Mouse (Mus musculus) hindbrain, embryonic 10.5 days (tissue): ENCODE measurements around the gene Cyth3. TPM values are rescaled to one million over a fixed set of nuclear protein-coding genes. Genes with fewer than 3 reads are reported as not detected.

Experiments used
- DNase-seq: peaks from one replicate; pipeline ENCODE4 v3.0.0-alpha.2; 2017; ENCODE audit warnings: low spot score
- H3K27ac ChIP-seq: fragments of 300-500 bp; sonication (generic); 2 replicates; pipeline ENCODE4 v1.5.1; 2016; ENCODE audit warnings: mild to moderate bottlenecking, moderate library complexity
- H3K27me3 ChIP-seq: fragments of 300-500 bp; sonication (generic); 2 replicates; pipeline ENCODE4 v1.6.1; 2016; ENCODE audit warnings: mild to moderate bottlenecking; ENCODE audit not compliant: poor library complexity, insufficient read depth, severe bottlenecking
- H3K36me3 ChIP-seq: fragments of 300-500 bp; sonication (generic); 2 replicates; pipeline ENCODE4 v1.6.1; 2016; ENCODE audit warnings: mild to moderate bottlenecking, moderate library complexity
- H3K4me1 ChIP-seq: fragments of 300-500 bp; sonication (generic); replicated peaks from 2 replicates; pipeline ENCODE4 v1.6.1; 2016; ENCODE audit warnings: mild to moderate bottlenecking
- H3K4me3 ChIP-seq: fragments of 300-500 bp; sonication (generic); 2 replicates; pipeline ENCODE4 v1.5.1; 2016; ENCODE audit warnings: mild to moderate bottlenecking, moderate library complexity
- H3K9me3 ChIP-seq: fragments of 300-500 bp; sonication (generic); 2 replicates; pipeline ENCODE4 v1.6.1; 2016; ENCODE audit warnings: mild to moderate bottlenecking, moderate library complexity
- WGBS: fragments of 180-500 bp; shearing (Covaris S2); methylation state at CpG from one replicate; pipeline ENCODE4 v1.1.7; 2016; 5-methylcytosine and 5-hydroxymethylcytosine counted together
- polyA plus RNA-seq: library from polyadenylated mRNA; unstranded; fragments of >200 nt; fragmentation: Nextera tagmentation; extraction: Ambion mirVana; gene quantifications from 2 replicates; pipeline ENCODE4 v1.2.1, GENCODE M21; 2016

Gene Cyth3
- polyA plus RNA-seq, 1 experiment from 2014 or later = 36.4 TPM

GRCm38 (mm10) chr5:143666015-143666414, 43.8 kb downstream of the Cyth3 start:
- no peak overlapping the region for H3K4me3 ChIP-seq
- peaks cover 5% of the 10 kb centered on the region; the same call in 1 of the 2 replicates for H3K4me1 ChIP-seq
- DNase-seq = no peak
- H3K27ac ChIP-seq = no peak overlapping the region
- WGBS = 96% methylated on average over 1 of the region's 1 CpGs
- H3K36me3 ChIP-seq = no peaks in the 10 kb centered on the region
- no peaks in the 10 kb centered on the region for H3K27me3 ChIP-seq
- H3K9me3 ChIP-seq = no peaks in the 10 kb centered on the region

DNA sequence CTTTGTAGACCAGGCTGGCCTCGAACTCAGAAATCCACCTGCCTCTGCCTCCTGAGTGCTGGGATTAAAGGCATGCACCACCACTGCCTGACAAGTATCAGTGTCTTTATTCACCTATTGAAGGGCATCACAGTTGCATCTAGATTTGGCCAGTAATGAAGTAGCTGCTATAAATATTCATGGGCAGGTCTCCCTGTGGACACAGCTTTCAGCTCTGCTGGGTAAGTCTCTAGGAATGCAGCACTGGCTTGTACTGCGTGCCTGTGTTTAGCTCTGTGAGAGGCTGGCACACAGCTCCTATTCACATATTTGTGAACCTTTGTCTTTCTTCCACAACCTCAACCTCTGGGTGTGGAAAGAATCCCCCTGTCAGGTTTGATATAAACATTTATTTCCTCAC, 46.6 kb downstream of the Cyth3 start:
- H3K27me3 ChIP-seq = no peaks in the 10 kb centered on the region

DNA sequence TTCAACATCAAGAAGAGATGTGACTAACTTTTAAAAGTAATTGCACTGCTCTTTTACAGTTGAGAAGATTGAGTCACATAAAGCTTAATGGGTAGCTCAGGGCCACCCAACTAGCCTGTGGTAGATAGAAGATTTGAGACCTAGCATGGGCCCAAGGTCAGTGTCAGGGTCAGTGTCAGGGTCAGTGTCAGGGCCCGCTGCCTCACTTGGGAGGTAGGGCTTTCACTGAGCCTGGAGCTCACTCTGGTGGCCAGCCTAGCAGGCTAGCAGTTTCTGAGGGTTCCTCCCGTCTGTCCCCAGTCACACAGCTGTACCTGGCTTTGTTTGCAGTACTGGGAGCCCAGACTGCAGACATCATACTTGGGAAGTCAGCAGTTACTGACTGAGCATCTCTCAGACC, 47.1 kb downstream of the Cyth3 start:
- peaks cover 5% of the 10 kb centered on the region; the same call in 1 of the 2 replicates for H3K4me1 ChIP-seq
- 44% methylated on average over 2 of the region's 2 CpGs for WGBS

More for the DNA sequence above, 46.6 kb downstream of the Cyth3 start:
- 61% methylated on average over 2 of the region's 2 CpGs for WGBS
- Histone ChIP-seq H3K9me3 (no peaks in the 10 kb centered on the region), H3K27ac (no peak overlapping the region), H3K36me3 (no peaks in the 10 kb centered on the region), H3K4me1 (peaks cover 5% of the 10 kb centered on the region; the same call in 1 of the 2 replicates), H3K4me3 (no peak overlapping the region)
- no peak for DNase-seq

DNA sequence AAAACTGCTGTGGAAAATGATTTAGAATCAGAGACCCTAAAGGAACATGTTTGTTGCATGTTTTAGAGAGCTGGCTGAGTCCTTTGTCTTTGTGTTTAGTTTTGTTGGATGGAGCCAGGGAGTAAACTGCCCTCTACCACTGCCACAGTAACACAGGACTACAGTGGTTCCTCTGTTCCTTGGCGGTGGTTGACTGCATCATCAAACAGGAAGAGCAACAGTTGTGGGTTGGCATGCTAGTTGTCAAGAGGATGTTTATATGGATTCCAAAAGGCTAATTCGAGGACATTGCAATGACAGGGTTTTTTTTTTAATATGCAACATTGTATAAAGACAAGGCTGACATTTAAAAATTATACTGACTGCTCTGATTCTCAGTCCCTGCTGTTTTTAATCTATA, 47.6 kb downstream of the Cyth3 start:
- Histone ChIP-seq H3K9me3 (no peaks in the 10 kb centered on the region), H3K27ac (no peak overlapping the region), H3K27me3 (no peaks in the 10 kb centered on the region), H3K36me3 (no peaks in the 10 kb centered on the region), H3K4me1 (peaks cover 5% of the 10 kb centered on the region; the same call in 1 of the 2 replicates), H3K4me3 (no peak overlapping the region)
- DNase-seq = no peak
- WGBS = 81% methylated on average over 2 of the region's 2 CpGs

More for the DNA sequence above, 47.1 kb downstream of the Cyth3 start:
- Histone ChIP-seq H3K4me3 (no peak overlapping the region), H3K27me3 (no peaks in the 10 kb centered on the region), H3K9me3 (no peaks in the 10 kb centered on the region), H3K27ac (no peak overlapping the region), H3K36me3 (no peaks in the 10 kb centered on the region)
- DNase-seq = peak; percentile 8

DNA sequence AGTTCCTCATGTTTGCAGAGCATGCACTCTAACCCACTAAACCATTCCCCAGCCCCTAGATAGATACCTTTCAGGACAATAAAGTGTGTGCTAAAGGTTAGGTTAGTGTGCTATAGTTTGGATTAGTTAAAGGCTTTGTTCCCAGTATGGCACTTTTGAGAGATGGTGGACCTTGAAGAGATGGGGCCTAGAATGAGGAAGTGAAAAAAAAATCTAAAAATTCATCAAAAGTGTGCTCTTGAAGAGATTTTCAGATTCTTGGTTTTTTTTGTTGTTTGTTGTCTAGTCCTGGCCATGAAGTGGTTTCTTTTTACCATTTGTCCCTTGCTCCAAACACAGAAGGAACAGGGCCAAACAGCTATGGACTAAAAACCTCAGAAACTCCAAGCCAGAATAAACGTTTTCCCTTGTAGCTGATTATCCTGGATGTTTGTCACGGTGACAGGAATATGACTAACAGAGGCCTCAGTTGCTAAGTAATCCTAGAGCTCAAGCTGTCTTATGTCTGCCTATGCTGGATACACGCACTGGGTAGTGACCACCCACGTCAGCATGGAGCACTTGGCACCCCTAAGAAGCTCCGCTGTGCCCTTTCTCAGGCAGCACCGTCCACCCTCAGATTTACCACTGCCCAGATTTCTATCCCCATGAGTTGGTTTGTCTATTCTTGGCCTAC, 48.6 kb downstream of the Cyth3 start:
- no peak overlapping the region for H3K4me3 ChIP-seq
- peaks cover 5% of the 10 kb centered on the region; the same call in 1 of the 2 replicates for H3K4me1 ChIP-seq
- DNase-seq = no peak
- H3K27me3 ChIP-seq = no peaks in the 10 kb centered on the region
- H3K36me3 ChIP-seq = no peaks in the 10 kb centered on the region
- WGBS = 92% methylated on average over 6 of the region's 6 CpGs
- H3K9me3 ChIP-seq = no peaks in the 10 kb centered on the region
- no peak overlapping the region for H3K27ac ChIP-seq

DNA sequence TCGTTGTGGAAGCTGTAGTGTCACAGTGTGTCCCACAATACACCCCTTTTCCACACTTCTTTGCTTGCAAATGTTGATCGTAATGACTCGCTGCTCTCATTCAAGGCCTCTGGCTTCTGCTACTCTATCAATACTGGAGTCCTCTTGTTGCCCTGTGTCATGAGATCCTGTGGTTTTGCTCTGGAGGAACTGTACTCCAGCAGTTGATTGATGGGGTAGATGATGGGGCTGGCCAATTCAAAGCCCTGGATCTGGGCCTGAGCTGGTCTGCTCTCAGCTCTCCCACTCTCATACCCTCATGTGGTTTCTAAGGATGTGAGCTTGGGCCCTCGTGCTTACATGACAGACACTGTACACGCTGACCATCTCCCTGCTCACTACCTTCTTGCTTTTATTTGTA, 52.3 kb downstream of the Cyth3 start:
- H3K27me3 ChIP-seq = no peaks in the 10 kb centered on the region

GRCm38 (mm10) chr5:143676218-143676985, 54.2 kb downstream of the Cyth3 start:
- H3K27ac ChIP-seq = no peak overlapping the region
- no peaks in the 10 kb centered on the region for H3K27me3 ChIP-seq
- no peaks in the 10 kb centered on the region for H3K4me1 ChIP-seq
- WGBS = 87% methylated on average over 5 of the region's 5 CpGs
- no peak for DNase-seq
- H3K36me3 ChIP-seq = no peaks in the 10 kb centered on the region
- H3K4me3 ChIP-seq = no peak overlapping the region
- H3K9me3 ChIP-seq = no peaks in the 10 kb centered on the region

More for the DNA sequence above, 52.3 kb downstream of the Cyth3 start:
- Histone ChIP-seq H3K4me1 (peaks cover 1% of the 10 kb centered on the region; the same call in 1 of the 2 replicates), H3K9me3 (no peaks in the 10 kb centered on the region), H3K27ac (no peak overlapping the region), H3K4me3 (no peak overlapping the region), H3K36me3 (no peaks in the 10 kb centered on the region)
- 86% methylated on average over 5 of the region's 5 CpGs for WGBS
- no peak for DNase-seq

GRCm38 (mm10) chr5:143677363-143677762, 55.1 kb downstream of the Cyth3 start:
- Histone ChIP-seq H3K4me1 (no peaks in the 10 kb centered on the region), H3K9me3 (no peaks in the 10 kb centered on the region), H3K36me3 (no peaks in the 10 kb centered on the region), H3K4me3 (no peak overlapping the region), H3K27me3 (no peaks in the 10 kb centered on the region), H3K27ac (no peak overlapping the region)
- WGBS = 89% methylated on average over 4 of the region's 4 CpGs
- DNase-seq = no peak

GRCm38 (mm10) chr5:143678634-143679271, 56.5 kb downstream of the Cyth3 start:
- Histone ChIP-seq H3K9me3 (no peaks in the 10 kb centered on the region), H3K4me3 (no peak overlapping the region), H3K27ac (no peak overlapping the region), H3K27me3 (no peaks in the 10 kb centered on the region), H3K36me3 (no peaks in the 10 kb centered on the region), H3K4me1 (peaks cover 6% of the 10 kb centered on the region)
- no peak for DNase-seq
- WGBS = 85% methylated on average over 6 of the region's 6 CpGs

DNA sequence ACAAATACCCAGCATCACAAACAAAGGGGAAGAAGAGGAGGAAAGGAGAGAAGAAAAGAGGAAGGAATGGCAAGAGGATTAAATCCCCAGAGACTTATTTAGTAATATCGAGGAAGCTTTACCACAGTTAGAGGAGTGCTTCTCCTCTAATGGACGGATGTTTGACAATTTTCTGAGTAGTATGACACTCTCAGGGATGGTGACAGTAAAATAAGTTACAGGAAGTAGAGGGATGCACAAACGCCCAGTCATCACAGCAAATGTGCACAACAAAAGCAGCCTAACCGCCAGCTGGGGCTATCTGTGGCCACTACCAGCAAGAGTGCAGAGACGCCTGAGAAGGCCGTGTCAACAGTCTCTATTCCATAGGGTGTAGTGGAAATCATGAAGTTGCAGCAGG, 57.4 kb downstream of the Cyth3 start:
- Histone ChIP-seq H3K4me3 (no peak overlapping the region), H3K36me3 (no peaks in the 10 kb centered on the region), H3K27ac (no peak overlapping the region), H3K4me1 (peaks cover 12% of the 10 kb centered on the region), H3K9me3 (no peaks in the 10 kb centered on the region), H3K27me3 (no peaks in the 10 kb centered on the region)
- DNase-seq = no peak
- WGBS = 77% methylated on average over 6 of the region's 6 CpGs

- no peaks in the 10 kb centered on the region for H3K27me3 ChIP-seq
- H3K9me3 ChIP-seq = no peaks in the 10 kb centered on the region
- H3K4me3 ChIP-seq = no peak overlapping the region
- peaks cover 20% of the 10 kb centered on the region for H3K36me3 ChIP-seq
- 66% methylated on average over 6 of the region's 6 CpGs for WGBS
- peak overlapping the region; percentile 50; the same call in 1 of the 2 replicates for H3K27ac ChIP-seq
- no peak for DNase-seq
- peaks cover 12% of the 10 kb centered on the region for H3K4me1 ChIP-seq
Measured at GRCm38 (mm10) chr5:143683696-143684095, 61.4 kb downstream of the Cyth3 start.

- no peaks in the 10 kb centered on the region for H3K9me3 ChIP-seq
- peaks cover 12% of the 10 kb centered on the region for H3K4me1 ChIP-seq
- peaks cover 25% of the 10 kb centered on the region for H3K36me3 ChIP-seq
- H3K27me3 ChIP-seq = no peaks in the 10 kb centered on the region
- no peak for DNase-seq
- WGBS = 87% methylated on average over 8 of the region's 8 CpGs
- H3K27ac ChIP-seq = no peak overlapping the region
- no peak overlapping the region for H3K4me3 ChIP-seq
Measured at GRCm38 (mm10) chr5:143684911-143685390, 62.7 kb downstream of the Cyth3 start.

- H3K4me3 ChIP-seq = no peak overlapping the region
- no peaks in the 10 kb centered on the region for H3K27me3 ChIP-seq
- no peak overlapping the region for H3K27ac ChIP-seq
- H3K9me3 ChIP-seq = no peaks in the 10 kb centered on the region
- peaks cover 12% of the 10 kb centered on the region for H3K4me1 ChIP-seq
- H3K36me3 ChIP-seq = peaks cover 25% of the 10 kb centered on the region
- WGBS = 91% methylated on average over 3 of the region's 3 CpGs
- no peak for DNase-seq
Measured at GRCm38 (mm10) chr5:143686456-143686855, 64.2 kb downstream of the Cyth3 start.
